Mouse (Mus musculus) lung, adult 2 months (tissue): ENCODE data around the gene Fyb2.

ENCODE experiments used
- CTCF ChIP-seq: fragments of 200-500 bp; IDR thresholded peaks from 2 replicates; pipeline ENCODE4 v1.5.1; 2011; ENCODE audit warnings: mild to moderate bottlenecking, low read length, control low read depth; ENCODE audit not compliant: insufficient read depth
- POLR2A ChIP-seq: fragments of 200-500 bp; IDR thresholded peaks from 2 replicates; pipeline ENCODE4 v1.6.1; 2011; ENCODE audit warnings: low read depth, mild to moderate bottlenecking, control low read depth, low read length, borderline replicate concordance; ENCODE audit errors: extremely low read depth

DNA sequence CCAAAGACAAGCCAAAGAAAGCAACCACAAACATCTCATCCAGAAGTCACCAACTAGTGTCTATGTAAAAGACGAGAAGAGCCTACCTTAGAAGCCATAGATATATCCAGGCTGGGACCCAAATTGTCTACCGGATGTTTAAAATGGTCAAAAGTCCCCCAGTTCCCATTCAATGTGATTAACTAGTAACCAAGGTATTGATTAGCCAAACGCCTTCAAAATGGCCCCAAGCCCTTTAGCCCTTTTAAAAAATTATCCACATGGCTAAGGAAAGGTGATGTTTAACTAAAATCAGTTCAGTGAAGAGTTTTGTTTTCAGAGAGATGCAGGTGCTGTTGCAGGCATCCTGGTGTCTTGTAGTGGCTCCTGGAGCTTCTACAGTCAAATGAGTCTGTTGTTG is 36.9 kb upstream of the Fyb2 start, which contains the start of gene C8a:
- TF ChIP-seq POLR2A (no peak), CTCF (no peak)
